Mouse (Mus musculus) hindbrain, postnatal 0 days (tissue): ENCODE results near the gene Naga. TPM values are rescaled to one million over a fixed set of nuclear protein-coding genes. Genes with fewer than 3 reads are reported as not detected.

Source experiments
- ATAC-seq: fragments of 200-750 bp; cut with Nextera tagmentation; 2 replicates; pipeline ENCODE4 v1.8.0; 2017; ENCODE audit warnings: mild to moderate bottlenecking, moderate TSS enrichment, moderate library complexity
- DNase-seq: peaks from one replicate; pipeline ENCODE4 v3.0.0-alpha.2; 2015; ENCODE audit warnings: low spot score
- H3K27ac ChIP-seq: fragments of 300-500 bp; sonication (generic); 2 replicates; pipeline ENCODE4 v1.5.1; 2014; ENCODE audit warnings: mild to moderate bottlenecking
- H3K27me3 ChIP-seq: fragments of 300-500 bp; sonication (generic); 2 replicates; pipeline ENCODE4 v1.6.1; 2014; ENCODE audit warnings: low read length, mixed read lengths; ENCODE audit not compliant: insufficient read depth
- H3K36me3 ChIP-seq: fragments of 300-500 bp; sonication (generic); 2 replicates; pipeline ENCODE4 v1.6.1; 2014; ENCODE audit warnings: low read length, mixed read lengths; ENCODE audit not compliant: insufficient read depth
- H3K4me1 ChIP-seq: fragments of 300-500 bp; sonication (generic); 2 replicates; pipeline ENCODE4 v1.6.1; 2014; ENCODE audit warnings: antibody characterized with exemption, low read length, mixed read lengths; ENCODE audit not compliant: insufficient read depth
- H3K4me2 ChIP-seq: fragments of 300-500 bp; sonication (generic); 2 replicates; pipeline ENCODE4 v1.6.1; 2014; ENCODE audit warnings: low read depth, mild to moderate bottlenecking, low read length, moderate library complexity, mixed read lengths
- H3K4me3 ChIP-seq: fragments of 300-500 bp; sonication (generic); 2 replicates; pipeline ENCODE4 v1.5.1; 2014; ENCODE audit warnings: low read length
- H3K9ac ChIP-seq: fragments of 300-500 bp; sonication (generic); replicated peaks from 2 replicates; pipeline ENCODE4 v1.6.1; 2014; ENCODE audit warnings: mild to moderate bottlenecking, low read length, moderate library complexity, mixed read lengths
- H3K9me3 ChIP-seq: fragments of 300-500 bp; sonication (generic); 2 replicates; pipeline ENCODE4 v1.6.1; 2016; ENCODE audit warnings: low read length, mixed read lengths
- CTCF ChIP-seq: IDR thresholded peaks from 2 replicates; pipeline ENCODE4 v1.5.1; 2016; ENCODE audit warnings: antibody characterized with exemption, control low read depth, low read depth
- WGBS: fragments of 180-500 bp; shearing (Covaris S2); extraction: QIAGEN DNeasy Blood & Tissue Kit; methylation state at CpG from one replicate; pipeline ENCODE4 v1.1.7; 2014; 5-methylcytosine and 5-hydroxymethylcytosine counted together
- polyA plus RNA-seq: library from polyadenylated mRNA; unstranded; fragments of >200 nt; fragmentation: Nextera tagmentation; extraction: Ambion mirVana; gene quantifications from 2 replicates; pipeline ENCODE4 v1.2.1, GENCODE M21; 2015
- total RNA-seq: library from RNA; depleted of rRNA; stranded (reverse); fragments of >200 nt; gene quantifications from 2 replicates; pipeline ENCODE4 v1.2.3, GENCODE M21; 2014

Gene Naga
- total and polyA plus RNA-seq, 2 experiments from 2014 or later, result 36.9 to 41.6 TPM

DNA sequence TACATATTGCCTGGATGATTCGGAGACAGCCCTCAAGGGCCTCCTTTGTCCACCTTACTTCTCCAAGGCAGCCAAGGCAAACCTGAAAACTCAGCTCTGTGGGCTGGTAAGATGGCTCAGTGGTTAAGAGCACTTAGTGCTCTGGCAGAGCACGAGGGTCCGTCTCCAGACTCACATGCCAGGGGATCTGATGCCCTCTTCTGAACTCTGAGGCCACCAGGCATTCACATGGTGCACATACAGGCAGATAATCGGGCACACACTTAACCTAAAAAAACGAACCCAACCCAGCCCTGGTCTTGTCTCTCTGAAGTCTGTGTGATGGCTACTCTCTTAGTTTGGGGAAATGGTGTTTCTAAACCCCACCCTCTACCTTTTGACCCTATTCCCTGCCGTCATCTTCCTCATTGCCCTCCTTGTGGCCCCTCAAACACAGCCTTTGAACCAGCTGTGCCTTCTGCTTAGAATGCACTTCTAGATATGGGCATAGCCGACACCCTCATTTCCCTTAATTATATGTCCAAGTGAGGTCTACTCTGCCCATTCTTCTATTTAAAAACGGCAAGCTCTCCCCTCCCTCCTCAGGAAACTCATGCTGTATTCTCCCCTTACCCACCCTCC, 1.0 kb upstream of the Naga start:
- WGBS, result 70% methylated on average over 8 of the region's 8 CpGs
- no peak overlapping the region for H3K27ac ChIP-seq
- no peak for DNase-seq
- no peak for TF ChIP-seq CTCF
- H3K4me2 ChIP-seq, result no peak overlapping the region
- H3K9me3 ChIP-seq, result no peaks in the 10 kb centered on the region
- no peak for ATAC-seq
- 0 out of 2 replicates have a peak, but pooled peaks cover 4% of the 10 kb centered on the region for H3K36me3 ChIP-seq
- H3K4me1 ChIP-seq, result peaks cover 14% of the 10 kb centered on the region; the same call in 1 of the 2 replicates
- H3K4me3 ChIP-seq, result no peak overlapping the region
- no peaks in the 10 kb centered on the region for H3K27me3 ChIP-seq
- H3K9ac ChIP-seq, result no peak overlapping the region

DNA sequence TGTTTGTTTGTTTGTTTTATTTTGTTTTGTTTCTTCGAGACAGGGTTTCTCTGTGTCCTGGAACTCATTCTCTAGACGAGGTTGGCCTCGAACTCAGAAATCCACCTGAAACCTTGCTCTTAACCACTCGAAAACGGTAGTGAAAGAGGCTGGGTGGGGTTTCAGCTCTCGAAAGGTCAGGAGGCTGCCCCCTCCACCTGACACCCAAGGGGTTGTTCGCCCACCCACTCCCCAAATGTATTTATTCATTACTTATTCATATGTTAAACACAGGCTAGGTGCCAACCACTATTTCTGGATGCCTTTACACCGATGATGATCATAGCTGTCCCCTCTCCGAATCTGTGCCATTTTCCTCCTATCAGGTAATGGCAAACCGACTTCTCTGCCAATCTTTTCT, 425 bp upstream of the Naga start:
- Histone ChIP-seq H3K9me3 (no peaks in the 10 kb centered on the region), H3K4me2 (peak overlapping the region; percentile 64), H3K4me1 (peaks cover 14% of the 10 kb centered on the region; the same call in 1 of the 2 replicates), H3K4me3 (peak overlapping the region; percentile 48), H3K27me3 (no peaks in the 10 kb centered on the region), H3K36me3 (0 out of 2 replicates have a peak, but pooled peaks cover 6% of the 10 kb centered on the region), H3K27ac (no peak overlapping the region), H3K9ac (peak overlapping the region; percentile 54; the same call in 1 of the 2 replicates)
- no peak for TF ChIP-seq CTCF
- DNase-seq (no peak), ATAC-seq (no peak)
- WGBS, result 52% methylated on average over 10 of the region's 10 CpGs

DNA sequence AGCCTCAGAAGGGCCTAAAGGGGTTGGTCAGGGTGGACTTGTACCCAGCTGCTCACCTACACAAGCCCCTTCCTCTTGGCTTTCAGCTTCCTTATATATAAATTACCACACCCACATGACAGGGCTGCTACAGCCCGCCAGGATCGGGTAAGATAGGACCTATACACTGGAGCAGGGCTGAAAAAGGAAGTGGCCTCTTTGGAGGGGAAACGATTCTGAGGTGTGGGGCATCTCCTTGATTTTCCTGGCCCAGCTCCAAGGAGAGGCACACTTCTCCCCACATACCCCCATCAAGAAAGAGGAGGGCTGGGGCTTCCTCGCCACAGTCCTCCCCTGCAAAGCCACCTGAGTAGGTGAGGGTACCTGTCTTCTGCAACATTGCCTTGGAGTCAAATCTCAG, 850 bp downstream of the Naga start:
- 44% methylated on average over 4 of the region's 4 CpGs for WGBS
- peak overlapping the region; percentile 45; the same call in 1 of the 2 replicates for H3K27ac ChIP-seq
- ATAC-seq, result no peak

DNA sequence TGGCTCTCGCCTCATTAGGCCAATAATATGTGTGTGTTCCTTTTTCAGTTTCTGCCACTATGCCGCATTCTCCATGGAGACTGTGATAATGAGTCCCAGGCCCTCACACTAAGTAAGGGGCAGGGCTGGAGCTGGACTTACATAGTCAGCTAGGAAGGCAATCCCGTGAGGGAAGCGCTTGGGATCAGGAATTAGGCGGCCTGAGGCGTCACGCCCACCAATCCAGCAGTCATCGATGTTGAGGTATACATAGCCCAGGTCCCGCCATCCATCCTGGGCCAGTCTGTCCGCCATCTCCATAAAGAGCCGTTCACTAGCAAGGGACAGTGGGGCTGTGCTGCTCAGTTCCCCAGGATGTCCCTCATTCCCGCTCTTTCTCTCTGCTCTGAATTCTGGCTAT, 2.1 kb downstream of the Naga start:
- no peak for DNase-seq
- Histone ChIP-seq H3K36me3 (0 out of 2 replicates have a peak, but pooled peaks cover 6% of the 10 kb centered on the region), H3K4me3 (no peak overlapping the region), H3K4me1 (peaks cover 14% of the 10 kb centered on the region; the same call in 1 of the 2 replicates), H3K27me3 (no peaks in the 10 kb centered on the region), H3K4me2 (no peak overlapping the region), H3K9ac (no peak overlapping the region), H3K27ac (no peak overlapping the region), H3K9me3 (no peaks in the 10 kb centered on the region)
- 70% methylated on average over 12 of the region's 12 CpGs for WGBS
- no peak for TF ChIP-seq CTCF
- ATAC-seq, result no peak

More for the DNA sequence above, 850 bp downstream of the Naga start:
- no peaks in the 10 kb centered on the region for H3K9me3 ChIP-seq
- peak overlapping the region; percentile 48 for H3K4me3 ChIP-seq
- no peak for TF ChIP-seq CTCF
- H3K9ac ChIP-seq, result peak overlapping the region; percentile 54
- no peak for DNase-seq
- 0 out of 2 replicates have a peak, but pooled peaks cover 6% of the 10 kb centered on the region for H3K36me3 ChIP-seq
- H3K4me2 ChIP-seq, result peak overlapping the region; percentile 64
- no peaks in the 10 kb centered on the region for H3K27me3 ChIP-seq
- peaks cover 14% of the 10 kb centered on the region; the same call in 1 of the 2 replicates for H3K4me1 ChIP-seq

DNA sequence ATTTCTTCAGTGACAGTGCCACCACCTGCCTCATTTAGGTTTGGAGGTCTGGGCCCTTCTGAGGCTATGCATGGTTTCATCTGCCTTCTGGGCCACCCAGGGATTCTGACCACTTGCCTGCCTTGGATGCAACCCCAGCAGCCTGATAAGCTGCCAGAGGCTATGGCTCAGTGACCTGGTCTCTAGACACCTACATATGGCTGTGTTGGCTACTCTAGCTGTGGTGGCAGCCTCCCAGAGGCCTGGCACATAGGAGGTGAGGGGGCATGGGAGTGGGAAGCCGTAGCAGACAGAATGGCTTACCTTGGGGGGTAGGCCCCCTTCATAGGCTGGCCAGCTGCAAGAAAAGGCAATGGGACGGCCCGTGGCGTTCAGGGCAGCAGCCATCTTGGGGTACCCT, 3.5 kb downstream of the Naga start:
- no peak for ATAC-seq
- Histone ChIP-seq H3K4me2 (no peak overlapping the region), H3K36me3 (0 out of 2 replicates have a peak, but pooled peaks cover 6% of the 10 kb centered on the region), H3K4me1 (peaks cover 8% of the 10 kb centered on the region; the same call in 1 of the 2 replicates), H3K4me3 (no peak overlapping the region), H3K9me3 (no peaks in the 10 kb centered on the region), H3K9ac (no peak overlapping the region), H3K27ac (no peak overlapping the region), H3K27me3 (no peaks in the 10 kb centered on the region)
- WGBS, result 96% methylated on average over 4 of the region's 4 CpGs
- TF ChIP-seq CTCF, result no peak
- DNase-seq, result no peak

DNA sequence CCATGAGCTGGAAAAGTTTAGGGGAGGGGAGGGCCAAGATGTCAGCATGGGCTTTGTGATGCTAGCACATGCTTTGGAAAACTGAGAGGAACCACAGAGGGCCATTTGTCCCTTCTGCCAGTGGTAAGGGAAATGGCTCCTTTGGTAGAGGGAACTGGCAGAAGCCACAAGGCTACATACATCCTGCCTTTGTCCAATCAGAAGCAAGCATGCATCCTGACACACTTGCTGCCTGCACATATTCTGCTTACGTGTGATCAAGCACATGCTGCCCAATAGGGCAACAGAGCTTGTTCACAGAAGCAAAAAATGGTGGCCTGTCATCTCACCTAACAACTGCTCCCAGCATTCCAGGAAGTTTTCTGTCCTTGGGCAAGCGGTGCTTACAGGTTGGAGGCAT, 13.3 kb downstream of the Naga start:
- H3K4me3 ChIP-seq, result no peak overlapping the region
- 79% methylated on average over 2 of the region's 2 CpGs for WGBS
- H3K27ac ChIP-seq, result no peak overlapping the region
- H3K9ac ChIP-seq, result no peak overlapping the region
- no peak for ATAC-seq
- no peak for DNase-seq
- TF ChIP-seq CTCF, result no peak
- H3K9me3 ChIP-seq, result no peaks in the 10 kb centered on the region
- H3K4me1 ChIP-seq, result no peaks in the 10 kb centered on the region
- H3K36me3 ChIP-seq, result no peaks in the 10 kb centered on the region; the same call in 1 of the 2 replicates
- H3K4me2 ChIP-seq, result no peak overlapping the region
- H3K27me3 ChIP-seq, result no peaks in the 10 kb centered on the region

DNA sequence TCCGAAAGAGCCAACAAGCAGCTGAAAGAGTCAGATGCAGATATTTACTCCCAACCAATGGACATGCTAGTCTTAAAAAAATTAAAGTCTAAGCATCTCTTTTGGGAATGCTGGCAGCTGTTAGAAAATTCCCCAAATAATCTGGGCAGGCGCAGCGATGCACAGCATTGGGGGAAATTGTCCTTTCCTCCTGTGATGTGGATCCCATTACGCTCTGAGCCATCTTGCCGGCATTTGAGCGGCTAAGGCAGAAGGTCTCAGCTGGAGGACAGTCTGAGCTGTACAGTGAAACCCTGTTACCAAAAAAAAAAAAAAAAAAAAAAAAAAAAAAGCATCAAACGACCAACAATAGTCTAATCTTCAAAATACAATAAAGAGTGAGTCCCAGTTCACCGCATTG, 16.5 kb downstream of the Naga start:
- Histone ChIP-seq H3K9me3 (no peaks in the 10 kb centered on the region), H3K9ac (no peak overlapping the region), H3K4me1 (no peaks in the 10 kb centered on the region), H3K4me3 (no peak overlapping the region), H3K27ac (no peak overlapping the region), H3K4me2 (no peak overlapping the region), H3K36me3 (no peaks in the 10 kb centered on the region), H3K27me3 (no peaks in the 10 kb centered on the region)
- TF ChIP-seq CTCF, result no peak
- no peak for DNase-seq
- no peak for ATAC-seq
- 70% methylated on average over 8 of the region's 8 CpGs for WGBS
